Mouse (Mus musculus) limb, embryonic 15.5 days (tissue): Measurements from ENCODE around the gene Dnajb8. TPM values are rescaled to one million over a fixed set of nuclear protein-coding genes. Genes with fewer than 3 reads are reported as not detected.

Source experiments
- ATAC-seq: fragments of 200-750 bp; cut with Nextera tagmentation; 2 replicates; pipeline ENCODE4 v1.8.0; 2017; ENCODE audit warnings: low read depth, moderate TSS enrichment; ENCODE audit not compliant: insufficient number of reproducible peaks, low FRiP score, low TSS enrichment
- H3K27ac ChIP-seq: fragments of 300-500 bp; sonication (generic); 2 replicates; pipeline ENCODE4 v1.5.1; 2015; ENCODE audit warnings: moderate library complexity, mild to moderate bottlenecking, inconsistent platforms
- H3K27me3 ChIP-seq: fragments of 300-500 bp; sonication (generic); 2 replicates; pipeline ENCODE4 v1.6.1; 2015; ENCODE audit warnings: inconsistent platforms
- H3K36me3 ChIP-seq: fragments of 300-500 bp; sonication (generic); 2 replicates; pipeline ENCODE4 v1.6.1; 2015; ENCODE audit warnings: inconsistent platforms
- H3K4me1 ChIP-seq: fragments of 300-500 bp; sonication (generic); 2 replicates; pipeline ENCODE4 v1.6.1; 2015; ENCODE audit warnings: inconsistent platforms
- H3K4me2 ChIP-seq: fragments of 300-500 bp; sonication (generic); 2 replicates; pipeline ENCODE4 v1.6.1; 2015; ENCODE audit warnings: mild to moderate bottlenecking, inconsistent platforms
- H3K4me3 ChIP-seq: fragments of 300-500 bp; sonication (generic); 2 replicates; pipeline ENCODE4 v1.5.1; 2015; ENCODE audit warnings: mild to moderate bottlenecking, inconsistent platforms
- H3K9ac ChIP-seq: fragments of 300-500 bp; sonication (generic); 2 replicates; pipeline ENCODE4 v1.6.1; 2015; ENCODE audit warnings: inconsistent platforms
- H3K9me3 ChIP-seq: fragments of 300-500 bp; sonication (generic); 2 replicates; pipeline ENCODE4 v1.6.1; 2016; ENCODE audit warnings: inconsistent platforms
- WGBS: fragments of 180-500 bp; shearing (Covaris S2); methylation state at CpG from one replicate; pipeline ENCODE4 v1.1.7; 2015; 5-methylcytosine and 5-hydroxymethylcytosine counted together
- polyA plus RNA-seq: library from polyadenylated mRNA; unstranded; fragments of >200 nt; fragmentation: Nextera tagmentation; extraction: Ambion mirVana; gene quantifications from 2 replicates; pipeline ENCODE4 v1.2.1, GENCODE M21; 2015

Gene Dnajb8
- polyA plus RNA-seq, 1 experiment from 2014 or later: not detected

GRCm38 (mm10) chr6:88209453-88209852, 12.6 kb upstream of the Dnajb8 start:
- H3K4me3 ChIP-seq: no peak overlapping the region
- WGBS: 73% methylated on average over 5 of the region's 5 CpGs
- no peaks in the 10 kb centered on the region for H3K36me3 ChIP-seq
- no peak overlapping the region for H3K4me2 ChIP-seq
- H3K27me3 ChIP-seq: peaks cover 46% of the 10 kb centered on the region
- H3K9ac ChIP-seq: no peak overlapping the region
- H3K4me1 ChIP-seq: peaks cover 2% of the 10 kb centered on the region; the same call in 1 of the 2 replicates
- no peaks in the 10 kb centered on the region for H3K9me3 ChIP-seq
- no peak overlapping the region for H3K27ac ChIP-seq
- no peak for ATAC-seq

- no peaks in the 10 kb centered on the region for H3K4me1 ChIP-seq
- peaks cover 38% of the 10 kb centered on the region for H3K27me3 ChIP-seq
- no peak for ATAC-seq
Measured at GRCm38 (mm10) chr6:88210182-88210581, 11.9 kb upstream of the Dnajb8 start.

GRCm38 (mm10) chr6:88215797-88216196, 6.3 kb upstream of the Dnajb8 start:
- ATAC-seq: no peak
- Histone ChIP-seq H3K27me3 (no peaks in the 10 kb centered on the region), H3K9ac (no peak overlapping the region), H3K4me2 (no peak overlapping the region), H3K4me1 (no peaks in the 10 kb centered on the region; the same call in 1 of the 2 replicates), H3K9me3 (no peaks in the 10 kb centered on the region), H3K36me3 (no peaks in the 10 kb centered on the region), H3K4me3 (no peak overlapping the region), H3K27ac (no peak overlapping the region)
- 39% methylated on average over 6 of the region's 6 CpGs for WGBS

More at GRCm38 (mm10) chr6:88210182-88210581, 11.9 kb upstream of the Dnajb8 start:
- 51% methylated on average over 3 of the region's 3 CpGs for whole genome bisulfite sequencing
- Histone ChIP-seq H3K9me3 (no peaks in the 10 kb centered on the region), H3K4me2 (no peak overlapping the region), H3K27ac (no peak overlapping the region), H3K36me3 (no peaks in the 10 kb centered on the region), H3K9ac (no peak overlapping the region), H3K4me3 (no peak overlapping the region)

- H3K27me3 ChIP-seq: no peaks in the 10 kb centered on the region
- no peak overlapping the region for H3K4me3 ChIP-seq
- no peaks in the 10 kb centered on the region for H3K36me3 ChIP-seq
- H3K4me1 ChIP-seq: no peaks in the 10 kb centered on the region; the same call in 1 of the 2 replicates
- H3K4me2 ChIP-seq: no peak overlapping the region
- no peak overlapping the region for H3K9ac ChIP-seq
- 69% methylated on average over 4 of the region's 4 CpGs for WGBS
- no peak for ATAC-seq
- no peaks in the 10 kb centered on the region for H3K9me3 ChIP-seq
- H3K27ac ChIP-seq: no peak overlapping the region
Measured at GRCm38 (mm10) chr6:88216199-88216598, 5.9 kb upstream of the Dnajb8 start.

GRCm38 (mm10) chr6:88219094-88219493, 3.0 kb upstream of the Dnajb8 start:
- Histone ChIP-seq H3K9ac (no peak overlapping the region), H3K27me3 (no peaks in the 10 kb centered on the region), H3K36me3 (no peaks in the 10 kb centered on the region), H3K4me3 (no peak overlapping the region), H3K27ac (no peak overlapping the region), H3K4me1 (no peaks in the 10 kb centered on the region; the same call in 1 of the 2 replicates), H3K9me3 (no peaks in the 10 kb centered on the region), H3K4me2 (no peak overlapping the region)
- 21% methylated on average over 4 of the region's 4 CpGs for WGBS
- no peak for ATAC-seq

- WGBS: 25% methylated on average over 5 of the region's 5 CpGs
- Histone ChIP-seq H3K9me3 (no peaks in the 10 kb centered on the region), H3K4me1 (0 out of 2 replicates have a peak, but pooled peaks cover 5% of the 10 kb centered on the region), H3K36me3 (no peaks in the 10 kb centered on the region), H3K27ac (no peak overlapping the region), H3K9ac (no peak overlapping the region), H3K4me2 (no peak overlapping the region), H3K4me3 (no peak overlapping the region), H3K27me3 (0 out of 2 replicates have a peak, but pooled peaks cover 2% of the 10 kb centered on the region)
- ATAC-seq: no peak
Measured at GRCm38 (mm10) chr6:88226570-88226994, 4.5 kb downstream of the Dnajb8 start.

- Histone ChIP-seq H3K4me2 (no peak overlapping the region), H3K4me1 (0 out of 2 replicates have a peak, but pooled peaks cover 5% of the 10 kb centered on the region), H3K27ac (no peak overlapping the region), H3K4me3 (no peak overlapping the region), H3K9ac (no peak overlapping the region), H3K27me3 (0 out of 2 replicates have a peak, but pooled peaks cover 2% of the 10 kb centered on the region), H3K9me3 (no peaks in the 10 kb centered on the region), H3K36me3 (no peaks in the 10 kb centered on the region)
- no peak for ATAC-seq
- 42% methylated on average over 7 of the region's 7 CpGs for WGBS
Measured at GRCm38 (mm10) chr6:88227537-88227936, 5.5 kb downstream of the Dnajb8 start.

- H3K4me2 ChIP-seq: no peak overlapping the region
- H3K36me3 ChIP-seq: no peaks in the 10 kb centered on the region
- no peaks in the 10 kb centered on the region for H3K9me3 ChIP-seq
- no peak overlapping the region for H3K4me3 ChIP-seq
- 0 out of 2 replicates have a peak, but pooled peaks cover 5% of the 10 kb centered on the region for H3K4me1 ChIP-seq
- no peak for ATAC-seq
- WGBS: 84% methylated on average over 12 of the region's 12 CpGs
- H3K9ac ChIP-seq: no peak overlapping the region
- H3K27ac ChIP-seq: no peak overlapping the region
- H3K27me3 ChIP-seq: 0 out of 2 replicates have a peak, but pooled peaks cover 5% of the 10 kb centered on the region
Measured at GRCm38 (mm10) chr6:88229221-88229620, 7.2 kb downstream of the Dnajb8 start.

- WGBS: 72% methylated on average over 7 of the region's 7 CpGs
- Histone ChIP-seq H3K27me3 (peaks cover 28% of the 10 kb centered on the region), H3K36me3 (no peaks in the 10 kb centered on the region), H3K27ac (no peak overlapping the region), H3K4me3 (no peak overlapping the region), H3K9ac (no peak overlapping the region), H3K4me1 (peaks cover 7% of the 10 kb centered on the region), H3K4me2 (no peak overlapping the region), H3K9me3 (no peaks in the 10 kb centered on the region)
- ATAC-seq: no peak
Measured at GRCm38 (mm10) chr6:88231821-88232220, 9.8 kb downstream of the Dnajb8 start.

- H3K9me3 ChIP-seq: no peaks in the 10 kb centered on the region
- no peaks in the 10 kb centered on the region for H3K36me3 ChIP-seq
- no peak for ATAC-seq
- peaks cover 7% of the 10 kb centered on the region for H3K4me1 ChIP-seq
- H3K4me3 ChIP-seq: no peak overlapping the region
- H3K9ac ChIP-seq: no peak overlapping the region
- H3K4me2 ChIP-seq: no peak overlapping the region
- H3K27ac ChIP-seq: no peak overlapping the region
- peaks cover 32% of the 10 kb centered on the region for H3K27me3 ChIP-seq
- WGBS: 62% methylated on average over 6 of the region's 6 CpGs
Measured at GRCm38 (mm10) chr6:88232221-88232620, 10.2 kb downstream of the Dnajb8 start.

GRCm38 (mm10) chr6:88233996-88234395, 11.9 kb downstream of the Dnajb8 start:
- ATAC-seq: no peak

GRCm38 (mm10) chr6:88235461-88235860, 13.4 kb downstream of the Dnajb8 start:
- H3K36me3 ChIP-seq: no peaks in the 10 kb centered on the region
- H3K4me3 ChIP-seq: no peak overlapping the region
- ATAC-seq: no peak
- no peak overlapping the region for H3K27ac ChIP-seq
- H3K4me2 ChIP-seq: no peak overlapping the region
- H3K9me3 ChIP-seq: no peaks in the 10 kb centered on the region
- WGBS: 33% methylated on average over 8 of the region's 8 CpGs
- no peak overlapping the region for H3K9ac ChIP-seq
- H3K27me3 ChIP-seq: peaks cover 32% of the 10 kb centered on the region
- H3K4me1 ChIP-seq: peaks cover 7% of the 10 kb centered on the region

More at GRCm38 (mm10) chr6:88233996-88234395, 11.9 kb downstream of the Dnajb8 start:
- Histone ChIP-seq H3K4me1 (peaks cover 7% of the 10 kb centered on the region), H3K27me3 (peaks cover 32% of the 10 kb centered on the region), H3K4me3 (no peak overlapping the region), H3K4me2 (no peak overlapping the region), H3K9ac (no peak overlapping the region), H3K27ac (no peak overlapping the region), H3K36me3 (no peaks in the 10 kb centered on the region), H3K9me3 (no peaks in the 10 kb centered on the region)
- 64% methylated on average over 8 of the region's 8 CpGs for WGBS

- H3K4me2 ChIP-seq: 0 out of 2 replicates have a peak overlapping the region, but pooled peaks have one; percentile 13
- H3K9me3 ChIP-seq: no peaks in the 10 kb centered on the region
- no peak for ATAC-seq
- H3K4me3 ChIP-seq: no peak overlapping the region
- H3K27ac ChIP-seq: no peak overlapping the region
- H3K9ac ChIP-seq: no peak overlapping the region
- WGBS: 5% methylated on average over 17 of the region's 17 CpGs
- H3K36me3 ChIP-seq: no peaks in the 10 kb centered on the region
- H3K4me1 ChIP-seq: peaks cover 7% of the 10 kb centered on the region
- peaks cover 32% of the 10 kb centered on the region for H3K27me3 ChIP-seq
Measured at GRCm38 (mm10) chr6:88235983-88236382, 13.9 kb downstream of the Dnajb8 start.
